Mouse (Mus musculus) heart, embryonic 11.5 days (tissue): ENCODE data around the gene Gpr171. TPM values are rescaled to one million over a fixed set of nuclear protein-coding genes. Genes with fewer than 3 reads are reported as not detected.
"Not testable (repeated sequence)": the region's sequence is repeated elsewhere in the genome, so short reads cannot be mapped to it uniquely, and the experiment has no call there.

Experiments
- ATAC-seq: fragments of 200-750 bp; cut with Nextera tagmentation; replicated peaks from 2 replicates; pipeline ENCODE4 v1.8.0; 2017; ENCODE audit warnings: moderate library complexity; ENCODE audit not compliant: insufficient number of reproducible peaks, low FRiP score, low TSS enrichment
- H3K27ac ChIP-seq: fragments of 300-500 bp; sonication (generic); 2 replicates; pipeline ENCODE4 v1.5.1; 2014; ENCODE audit warnings: mild to moderate bottlenecking, low read depth, low read length
- H3K27me3 ChIP-seq: fragments of 300-500 bp; sonication (generic); 2 replicates; pipeline ENCODE4 v1.6.1; 2014; ENCODE audit warnings: mild to moderate bottlenecking, low read length, mixed read lengths; ENCODE audit not compliant: control insufficient read depth, insufficient read depth
- H3K36me3 ChIP-seq: fragments of 300-500 bp; sonication (generic); 2 replicates; pipeline ENCODE4 v1.6.1; 2014; ENCODE audit warnings: mild to moderate bottlenecking, low read length, moderate library complexity, mixed read lengths; ENCODE audit not compliant: control insufficient read depth, insufficient read depth
- H3K4me1 ChIP-seq: fragments of 300-500 bp; sonication (generic); 2 replicates; pipeline ENCODE4 v1.6.1; 2014; ENCODE audit warnings: low read length; ENCODE audit not compliant: control insufficient read depth, insufficient read depth
- H3K4me2 ChIP-seq: fragments of 300-500 bp; sonication (generic); 2 replicates; pipeline ENCODE4 v1.6.1; 2014; ENCODE audit warnings: mild to moderate bottlenecking, moderate library complexity
- H3K4me3 ChIP-seq: fragments of 300-500 bp; sonication (generic); 2 replicates; pipeline ENCODE4 v1.5.1; 2014; ENCODE audit warnings: low read depth, low read length
- H3K9ac ChIP-seq: fragments of 300-500 bp; sonication (generic); 2 replicates; pipeline ENCODE4 v1.6.1; 2014; ENCODE audit warnings: mild to moderate bottlenecking, low read depth, low read length, moderate library complexity
- H3K9me3 ChIP-seq: fragments of 300-500 bp; sonication (generic); replicated peaks from 2 replicates; pipeline ENCODE4 v1.6.1; 2016; ENCODE audit warnings: low read length; ENCODE audit not compliant: control insufficient read depth
- WGBS: fragments of 180-500 bp; shearing (Covaris S2); extraction: QIAGEN DNeasy Blood & Tissue Kit; methylation state at CpG from one replicate; pipeline ENCODE4 v1.1.7; 2014; ENCODE audit not compliant: insufficient replicate concordance; 5-methylcytosine and 5-hydroxymethylcytosine counted together
- polyA plus RNA-seq: library from polyadenylated mRNA; unstranded; fragments of >200 nt; fragmentation: Nextera tagmentation; extraction: Ambion mirVana; gene quantifications from 2 replicates; pipeline ENCODE4 v1.2.1, GENCODE M21; 2014

Gene Gpr171
- polyA plus RNA-seq, result 1.3 TPM in 2 replicates

GRCm38 (mm10) chr3:59101218-59101986 is at the start of gene Gpr171:
TSS of gene Gpr171 (minus strand) at chr3:59101821.
- no peak for ATAC-seq
- H3K9ac ChIP-seq, result no peak within 1 kb of the TSS
- 81% methylated on average over 6 of the region's 6 CpGs for WGBS

GRCm38 (mm10) chr3:59150624-59151023 is 49.0 kb upstream of the Gpr171 start:
- Histone ChIP-seq H3K36me3 (no peaks in the 10 kb centered on the region), H3K4me2 (no peak overlapping the region), H3K27ac (no peak overlapping the region), H3K9ac (no peak overlapping the region), H3K4me3 (no peak overlapping the region), H3K27me3 (no peaks in the 10 kb centered on the region), H3K4me1 (no peaks in the 10 kb centered on the region), H3K9me3 (no peaks in the 10 kb centered on the region)
- 88% methylated on average over 2 of the region's 2 CpGs for WGBS
- ATAC-seq, result no peak

More at GRCm38 (mm10) chr3:59101218-59101986, at the start of gene Gpr171:
- Histone ChIP-seq H3K27ac (no peak within 1 kb of the TSS), H3K4me2 (no peak within 1 kb of the TSS), H3K4me3 (no peak within 1 kb of the TSS), H3K27me3 (no peaks in the 10 kb centered on the region), H3K36me3 (no peaks in the 10 kb centered on the region), H3K9me3 (no peaks in the 10 kb centered on the region), H3K4me1 (peaks cover 13% of the 10 kb centered on the region)

- Histone ChIP-seq H3K27ac (no peak overlapping the region), H3K4me1 (no peaks in the 10 kb centered on the region)
- no peak for ATAC-seq
These were observed 48.0 kb upstream of the Gpr171 start for GRCm38 (mm10) chr3:59149646-59150045.

GRCm38 (mm10) chr3:59145194-59145593 is 43.6 kb upstream of the Gpr171 start:
- no peak overlapping the region for H3K4me3 ChIP-seq
- WGBS, result 68% methylated on average over 5 of the region's 5 CpGs
- no peaks in the 10 kb centered on the region for H3K9me3 ChIP-seq
- ATAC-seq, result no peak
- H3K27ac ChIP-seq, result no peak overlapping the region
- peaks cover 13% of the 10 kb centered on the region; the same call in 1 of the 2 replicates for H3K4me1 ChIP-seq
- H3K36me3 ChIP-seq, result no peaks in the 10 kb centered on the region
- H3K9ac ChIP-seq, result no peak overlapping the region
- no peaks in the 10 kb centered on the region for H3K27me3 ChIP-seq
- H3K4me2 ChIP-seq, result no peak overlapping the region

More at GRCm38 (mm10) chr3:59149646-59150045, 48.0 kb upstream of the Gpr171 start:
- Histone ChIP-seq H3K4me3 (no peak overlapping the region), H3K9me3 (no peaks in the 10 kb centered on the region), H3K4me2 (no peak overlapping the region), H3K36me3 (no peaks in the 10 kb centered on the region), H3K27me3 (no peaks in the 10 kb centered on the region), H3K9ac (no peak overlapping the region)

- H3K4me1 ChIP-seq, result peaks cover 13% of the 10 kb centered on the region; the same call in 1 of the 2 replicates
- H3K27me3 ChIP-seq, result no peaks in the 10 kb centered on the region
- H3K9me3 ChIP-seq, result no peaks in the 10 kb centered on the region
- peak overlapping the region; percentile 73 for H3K27ac ChIP-seq
- no peak overlapping the region for H3K9ac ChIP-seq
- H3K4me2 ChIP-seq, result peak overlapping the region; percentile 17
- 11% methylated on average over 8 of the region's 8 CpGs for WGBS
- ATAC-seq, result no peak
- no peaks in the 10 kb centered on the region for H3K36me3 ChIP-seq
- no peak overlapping the region for H3K4me3 ChIP-seq
These were observed 40.1 kb upstream of the Gpr171 start for GRCm38 (mm10) chr3:59141507-59142305.

GRCm38 (mm10) chr3:59140941-59141340 is 39.3 kb upstream of the Gpr171 start:
- not testable (repeated sequence) for ATAC-seq, H3K27ac ChIP-seq, H3K27me3 ChIP-seq, H3K36me3 ChIP-seq, H3K4me3 ChIP-seq, H3K9ac ChIP-seq, H3K9me3 ChIP-seq, H3K4me2 ChIP-seq
- H3K4me1 ChIP-seq, result peaks cover 13% of the 10 kb centered on the region; the same call in 1 of the 2 replicates
- 82% methylated on average over 4 of the region's 4 CpGs for WGBS

GRCm38 (mm10) chr3:59140115-59140514 is 38.5 kb upstream of the Gpr171 start:
- no peak overlapping the region for H3K9ac ChIP-seq
- 81% methylated on average over 2 of the region's 2 CpGs for WGBS

GRCm38 (mm10) chr3:59139651-59140051 is 38.0 kb upstream of the Gpr171 start:
- Histone ChIP-seq H3K9me3 (no peaks in the 10 kb centered on the region), H3K27ac (no peak overlapping the region), H3K27me3 (0 out of 2 replicates have a peak, but pooled peaks cover 3% of the 10 kb centered on the region), H3K36me3 (no peaks in the 10 kb centered on the region), H3K4me2 (no peak overlapping the region), H3K9ac (no peak overlapping the region), H3K4me3 (no peak overlapping the region), H3K4me1 (peaks cover 13% of the 10 kb centered on the region; the same call in 1 of the 2 replicates)
- no peak for ATAC-seq

More at GRCm38 (mm10) chr3:59140115-59140514, 38.5 kb upstream of the Gpr171 start:
- Histone ChIP-seq H3K27me3 (0 out of 2 replicates have a peak, but pooled peaks cover 3% of the 10 kb centered on the region), H3K4me3 (no peak overlapping the region), H3K4me1 (peaks cover 13% of the 10 kb centered on the region; the same call in 1 of the 2 replicates), H3K4me2 (no peak overlapping the region), H3K27ac (no peak overlapping the region), H3K36me3 (no peaks in the 10 kb centered on the region), H3K9me3 (no peaks in the 10 kb centered on the region)
- no peak for ATAC-seq
